Mouse (Mus musculus): ENCODE measurements around the gene Bmpr1b.

GRCm38 (mm10) chr3:141917166-141917565, 252.1 kb downstream of the Bmpr1b start:
- TF ChIP-seq CTCF (IDR thresholded peaks at IDR 0.05; ENCODE audit: borderline replicate concordance, insufficient read depth, low read depth, low read length) (no peak), POLR2A (IDR thresholded peaks at IDR 0.05; ENCODE audit: borderline replicate concordance, insufficient read depth, low read length) (no peak)

Data from cerebellum, adult 2 months (tissue).